14 mouse cellular contexts compared by ENCODE assay signal in genomic region chr19:53891569-53891968, GRCm38 (mm10). TPM values are rescaled to one million over a fixed set of nuclear protein-coding genes. Genes with fewer than 3 reads are reported as not detected.
A peak's percentile ranks its signal among the peaks of the same experiment; 100 is the strongest.
DNase-seq lines count a peak whose midpoint lies in the region; ATAC-seq and TF ChIP-seq lines count a peak whose summit lies in the region.
"Had no signal": no experiment of that assay in that cellular context is flagged by ENCODE, and none has a peak within 500 bp of the region (broad histone marks: within the 10 kb centered on the region; RNA-seq: fewer than 3 reads in every experiment).

No protein-coding gene starts in this region.

- WGBS in forebrain, embryonic 11.5 days = 98% methylated on average over 2 of the region's 2 CpGs
- 92% methylated on average over 2 of the region's 2 CpGs for WGBS in forebrain, embryonic 10.5 days
- 66% methylated on average over 2 of the region's 2 CpGs for WGBS in liver, adult 2 months
- WGBS in embryonic facial prominence, embryonic 14.5 days = 88% methylated on average over 2 of the region's 2 CpGs
- WGBS in liver, embryonic 15.5 days (ENCODE audit: insufficient replicate concordance) = 46% methylated on average over 2 of the region's 2 CpGs

- H3K27me3 ChIP-seq in forebrain, embryonic 11.5 days (ENCODE audit: control insufficient read depth, insufficient read depth, low read length) = no peaks in the 10 kb centered on the region
- no peaks in the 10 kb centered on the region for H3K27me3 ChIP-seq in forebrain, embryonic 10.5 days (ENCODE audit: poor library complexity, severe bottlenecking)
- H3K27me3 ChIP-seq in liver, adult 2 months (ENCODE audit: control insufficient read depth, insufficient read depth, low read length) = no peaks in the 10 kb centered on the region
- H3K27me3 ChIP-seq in embryonic facial prominence, embryonic 14.5 days (replicated peaks; ENCODE audit: control insufficient read depth, insufficient read depth, low read length) = no peaks in the 10 kb centered on the region
- H3K27me3 ChIP-seq in liver, embryonic 15.5 days = no peaks in the 10 kb centered on the region
- H3K27me3 ChIP-seq: megakaryocyte, embryonic 14.5 days; neural tube, embryonic 12.5 days had no signal

- H3K79me2 ChIP-seq in liver, adult 2 months (ENCODE audit: control insufficient read depth, insufficient read depth, low read length) = no peaks in the 10 kb centered on the region

- H3K4me2 ChIP-seq in forebrain, embryonic 11.5 days (ENCODE audit: low read depth, low read length, severe bottlenecking) = no peak overlapping the region
- H3K4me2 ChIP-seq in embryonic facial prominence, embryonic 14.5 days (ENCODE audit: low read depth, low read length) = no peak overlapping the region
- H3K4me2 ChIP-seq in liver, embryonic 15.5 days = peak overlapping the region; percentile 18; the same call in 1 of the 2 replicates
- H3K4me2 ChIP-seq: neural tube, embryonic 12.5 days had no signal

- no peak for TF ChIP-seq CTCF in liver, adult 2 months (IDR thresholded peaks at IDR 0.05; ENCODE audit: low read depth, low read length)

- DNase-seq in forebrain, embryonic 11.5 days (ENCODE audit: low spot score) = peak; percentile 29
- DNase-seq in forebrain, embryonic 10.5 days (ENCODE audit: extremely low spot score, low spot score) = no peak
- DNase-seq in liver, adult 2 months (ENCODE audit: extremely low read depth, low read depth, low spot score) = no peak
- no peak for DNase-seq in liver
- no peak for DNase-seq in embryonic facial prominence, embryonic 14.5 days (ENCODE audit: low spot score)
- no peak for DNase-seq in urinary bladder, postnatal 10 days (ENCODE audit: low spot score)
- no peak for DNase-seq in cerebellum, postnatal 10 days
- DNase-seq: adrenal gland, postnatal 36 days; cerebellum, postnatal 25 days; gastrocnemius, postnatal 36 days; layer of hippocampus, postnatal 36 days had no signal

- no peak overlapping the region for H3K27ac ChIP-seq in forebrain, embryonic 11.5 days (ENCODE audit: low read depth, low read length)
- no peak overlapping the region for H3K27ac ChIP-seq in forebrain, embryonic 10.5 days
- H3K27ac ChIP-seq in liver, adult 2 months (replicated peaks; ENCODE audit: insufficient read depth, low read depth, low read length) = peak overlapping the region; percentile 94
- H3K27ac ChIP-seq in embryonic facial prominence, embryonic 14.5 days (replicated peaks; ENCODE audit: low read depth, low read length) = peak overlapping the region; percentile 88
- H3K27ac ChIP-seq in liver, embryonic 15.5 days (replicated peaks) = peak overlapping the region; percentile 84
- H3K27ac ChIP-seq: neural tube, embryonic 12.5 days had no signal

- H3K9ac ChIP-seq in forebrain, embryonic 11.5 days (ENCODE audit: low read length) = no peak overlapping the region
- no peak overlapping the region for H3K9ac ChIP-seq in liver, adult 2 months (ENCODE audit: low read depth, low read length)
- H3K9ac ChIP-seq in embryonic facial prominence, embryonic 14.5 days (ENCODE audit: low read depth, low read length) = no peak overlapping the region
- H3K9ac ChIP-seq in liver, embryonic 15.5 days = no peak overlapping the region
- H3K9ac ChIP-seq: neural tube, embryonic 12.5 days had no signal

- no peak overlapping the region for H3K4me3 ChIP-seq in forebrain, embryonic 11.5 days (ENCODE audit: low read depth, low read length)
- H3K4me3 ChIP-seq in forebrain, embryonic 10.5 days = no peak overlapping the region
- no peak overlapping the region for H3K4me3 ChIP-seq in liver, adult 2 months (ENCODE audit: insufficient read depth, low read depth, low read length)
- no peak overlapping the region for H3K4me3 ChIP-seq in embryonic facial prominence, embryonic 14.5 days (ENCODE audit: low read depth, low read length)
- no peak overlapping the region for H3K4me3 ChIP-seq in liver, embryonic 15.5 days (replicated peaks)
- H3K4me3 ChIP-seq: megakaryocyte, embryonic 14.5 days; neural tube, embryonic 12.5 days had no signal

- no peaks in the 10 kb centered on the region for H3K36me3 ChIP-seq in forebrain, embryonic 11.5 days (ENCODE audit: control insufficient read depth, insufficient read depth, low read length)
- no peaks in the 10 kb centered on the region for H3K36me3 ChIP-seq in forebrain, embryonic 10.5 days (replicated peaks)
- H3K36me3 ChIP-seq in liver, adult 2 months (ENCODE audit: control insufficient read depth, insufficient read depth, low read length) = no peaks in the 10 kb centered on the region
- H3K36me3 ChIP-seq in embryonic facial prominence, embryonic 14.5 days (ENCODE audit: control insufficient read depth, insufficient read depth, low read length) = no peaks in the 10 kb centered on the region
- H3K36me3 ChIP-seq in liver, embryonic 15.5 days (replicated peaks) = no peaks in the 10 kb centered on the region
- H3K36me3 ChIP-seq: neural tube, embryonic 12.5 days had no signal

- no peaks in the 10 kb centered on the region for H3K4me1 ChIP-seq in forebrain, embryonic 11.5 days (replicated peaks; ENCODE audit: control insufficient read depth, insufficient read depth, low read length)
- H3K4me1 ChIP-seq in forebrain, embryonic 10.5 days = peaks cover 16% of the 10 kb centered on the region
- peaks cover 54% of the 10 kb centered on the region for H3K4me1 ChIP-seq in liver, adult 2 months (ENCODE audit: control insufficient read depth, insufficient read depth, low read length)
- H3K4me1 ChIP-seq in embryonic facial prominence, embryonic 14.5 days (ENCODE audit: control insufficient read depth, insufficient read depth, low read length) = peaks cover 41% of the 10 kb centered on the region
- H3K4me1 ChIP-seq in liver, embryonic 15.5 days (replicated peaks) = peaks cover 95% of the 10 kb centered on the region

- no peak for ATAC-seq in forebrain, embryonic 11.5 days (replicated peaks; ENCODE audit: low FRiP score)
- ATAC-seq in embryonic facial prominence, embryonic 14.5 days (ENCODE audit: low read depth) = no peak
- peak; percentile 22; the same call in 1 of the 2 replicates for ATAC-seq in liver, embryonic 15.5 days (ENCODE audit: insufficient read depth)

- TF ChIP-seq POLR2A in liver, adult 2 months (IDR thresholded peaks at IDR 0.05; ENCODE audit: extremely low read depth, insufficient read depth, low read length) = no peak

- H3K9me3 ChIP-seq in forebrain, embryonic 11.5 days (ENCODE audit: control insufficient read depth, low read length) = no peaks in the 10 kb centered on the region
- H3K9me3 ChIP-seq in forebrain, embryonic 10.5 days = no peaks in the 10 kb centered on the region
- H3K9me3 ChIP-seq in embryonic facial prominence, embryonic 14.5 days (ENCODE audit: control insufficient read depth, low read length) = no peaks in the 10 kb centered on the region
- H3K9me3 ChIP-seq in liver, embryonic 15.5 days (replicated peaks) = no peaks in the 10 kb centered on the region
- H3K9me3 ChIP-seq: megakaryocyte, embryonic 14.5 days; neural tube, embryonic 12.5 days had no signal

RNA-seq across cellular contexts. Expression of gene Pdcd4, which starts 0.5 kb away (rescaled TPM):
- polyA plus RNA-seq in forebrain, embryonic 11.5 days (2014; fragmentation: Nextera tagmentation; extraction: Ambion mirVana) = 84.0 and 90.6 TPM in 2 replicates
- 46.7 and 47.0 TPM in 2 replicates for polyA plus RNA-seq in forebrain, embryonic 10.5 days (2016; fragmentation: Nextera tagmentation; extraction: Ambion mirVana)
- total RNA-seq in liver, adult 2 months (2014; rRNA removed) = 89.5 and 92.5 TPM in 2 replicates
- 16.4 and 17.8 TPM in 2 replicates for polyA plus RNA-seq in liver, adult 2 months (2012; rRNA removed)
- polyA plus RNA-seq in embryonic facial prominence, embryonic 14.5 days (2014; fragmentation: Nextera tagmentation; extraction: Ambion mirVana) = 80.5 and 87.2 TPM in 2 replicates
- polyA plus RNA-seq in liver, embryonic 15.5 days (2015; fragmentation: Nextera tagmentation; extraction: Ambion mirVana) = 16.0 and 17.8 TPM in 2 replicates

RNA-seq across cellular contexts. Expression of gene Shoc2, which starts 52.5 kb away (rescaled TPM):
- 82.5 and 85.8 TPM in 2 replicates for polyA plus RNA-seq in forebrain, embryonic 11.5 days (2014; fragmentation: Nextera tagmentation; extraction: Ambion mirVana)
- 59.6 and 71.0 TPM in 2 replicates for polyA plus RNA-seq in forebrain, embryonic 10.5 days (2016; fragmentation: Nextera tagmentation; extraction: Ambion mirVana)
- 21.8 and 24.1 TPM in 2 replicates for total RNA-seq in liver, adult 2 months (2014; rRNA removed)
- 8.5 and 9.7 TPM in 2 replicates for polyA plus RNA-seq in liver, adult 2 months (2012; rRNA removed)
- polyA plus RNA-seq in embryonic facial prominence, embryonic 14.5 days (2014; fragmentation: Nextera tagmentation; extraction: Ambion mirVana) = 48.1 and 50.5 TPM in 2 replicates
- polyA plus RNA-seq in liver, embryonic 15.5 days (2015; fragmentation: Nextera tagmentation; extraction: Ambion mirVana) = 15.3 and 16.0 TPM in 2 replicates

RNA-seq across cellular contexts. Expression of gene Bbip1, which starts 52.9 kb away (rescaled TPM):
- 127 and 138 TPM in 2 replicates for polyA plus RNA-seq in forebrain, embryonic 11.5 days (2014; fragmentation: Nextera tagmentation; extraction: Ambion mirVana)
- polyA plus RNA-seq in forebrain, embryonic 10.5 days (2016; fragmentation: Nextera tagmentation; extraction: Ambion mirVana) = 104 and 105 TPM in 2 replicates
- total RNA-seq in liver, adult 2 months (2014; rRNA removed) = 18.7 and 19.7 TPM in 2 replicates
- 3.0 and 3.8 TPM in 2 replicates for polyA plus RNA-seq in liver, adult 2 months (2012; rRNA removed)
- 90.6 and 93.6 TPM in 2 replicates for polyA plus RNA-seq in embryonic facial prominence, embryonic 14.5 days (2014; fragmentation: Nextera tagmentation; extraction: Ambion mirVana)
- polyA plus RNA-seq in liver, embryonic 15.5 days (2015; fragmentation: Nextera tagmentation; extraction: Ambion mirVana) = 37.4 and 37.6 TPM in 2 replicates

Comparison
In these comparisons a context has a peak if more than half of its experiments do, and no peak if none do; other contexts are left out.
1. H3K27ac ChIP-seq: peak in liver, adult 2 months (single experiment), embryonic facial prominence, embryonic 14.5 days (single experiment) and liver, embryonic 15.5 days (single experiment); none in forebrain, embryonic 11.5 days (single experiment) and forebrain, embryonic 10.5 days (single experiment).